Mouse (Mus musculus): ENCODE data around the gene Eif2b1. TPM values are rescaled to one million over a fixed set of nuclear protein-coding genes. Genes with fewer than 3 reads are reported as not detected.
A peak's percentile ranks its signal among the peaks of the same experiment; 100 is the strongest.
"Not testable (repeated sequence)": the region's sequence is repeated elsewhere in the genome, so short reads cannot be mapped to it uniquely, and the experiment has no call there.

The Eif2b1 gene
- total RNA-seq, 2 experiments from 2014 or later, result 15.2 to 21.0 TPM

DNA sequence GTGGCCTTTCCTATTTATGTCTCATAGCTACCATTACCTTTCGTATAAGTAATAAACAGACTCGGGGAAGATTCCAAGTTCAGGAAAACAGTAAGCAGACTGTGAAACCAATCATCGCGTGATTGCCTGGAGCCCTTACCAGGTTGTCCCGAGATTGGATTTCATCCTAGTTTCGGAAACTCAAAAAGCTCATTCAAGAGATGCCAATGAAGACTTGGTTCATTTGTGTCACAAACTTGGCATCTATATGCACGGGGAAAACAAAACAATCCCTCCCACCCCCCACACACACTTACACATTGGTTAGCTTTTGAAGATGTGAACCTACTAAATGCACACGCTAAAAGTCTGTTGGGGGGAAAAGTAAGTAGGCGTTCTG, 26.8 kb downstream of the Eif2b1 start:
- no peak for ATAC-seq (replicated peaks; ENCODE audit: low FRiP score, poor library complexity, severe bottlenecking)

DNA sequence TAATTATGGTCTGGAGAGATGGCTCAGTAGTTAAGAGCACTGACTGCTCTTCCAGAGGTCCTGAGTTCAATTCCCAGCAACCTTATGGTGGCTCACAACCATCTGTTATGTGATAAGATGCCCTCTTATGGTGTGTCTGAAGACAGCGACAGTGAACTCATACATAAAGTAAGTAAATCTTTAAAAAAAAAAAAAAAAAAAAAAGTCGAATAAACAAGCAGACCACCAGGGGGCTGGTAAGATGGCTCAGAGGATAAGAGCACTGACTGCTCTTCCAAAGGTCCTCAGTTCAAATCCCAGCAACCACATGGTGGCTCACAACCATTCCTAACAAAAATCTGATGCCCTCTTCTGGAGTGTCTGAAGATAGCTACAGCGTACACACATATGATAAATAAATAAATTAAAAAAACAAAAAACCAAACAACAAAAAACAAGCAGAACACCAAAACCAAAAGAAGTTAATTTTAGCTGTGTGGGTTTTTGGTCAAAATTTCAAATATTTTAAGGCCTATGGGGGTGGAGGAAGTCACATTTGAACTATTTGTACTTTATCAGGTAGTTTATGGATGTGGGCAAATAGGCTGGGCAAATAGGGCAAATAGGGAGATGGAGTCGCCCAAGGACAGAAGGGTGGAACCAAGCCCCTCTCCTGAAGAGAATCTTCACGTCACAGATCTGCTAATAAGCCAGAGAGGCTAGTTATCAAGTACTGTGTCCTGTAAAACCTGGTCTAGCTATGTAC, 27.4 kb downstream of the Eif2b1 start:
- ATAC-seq (replicated peaks; ENCODE audit: low FRiP score, poor library complexity, severe bottlenecking), result not testable (repeated sequence)

DNA sequence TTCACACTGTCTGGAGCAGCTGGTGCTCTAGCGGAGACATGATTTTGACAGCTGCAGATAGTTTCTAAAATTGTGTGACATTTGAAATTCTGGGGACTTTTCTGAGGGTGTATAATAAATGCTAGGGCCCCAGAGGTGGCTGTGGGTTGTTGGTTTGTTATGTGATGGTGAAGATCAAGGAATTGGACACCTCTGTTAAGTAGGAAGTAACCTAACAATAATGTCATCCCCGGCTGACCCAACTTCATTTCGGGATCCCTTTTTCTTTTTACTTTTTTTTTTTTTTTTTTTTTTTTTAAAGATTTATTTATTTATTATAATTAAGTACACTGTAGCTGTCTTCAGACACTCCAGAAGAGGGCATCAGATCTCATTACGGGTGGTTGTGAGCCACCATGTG, 28.2 kb downstream of the Eif2b1 start:
- ATAC-seq (replicated peaks; ENCODE audit: low FRiP score, poor library complexity, severe bottlenecking), result not testable (repeated sequence)

DNA sequence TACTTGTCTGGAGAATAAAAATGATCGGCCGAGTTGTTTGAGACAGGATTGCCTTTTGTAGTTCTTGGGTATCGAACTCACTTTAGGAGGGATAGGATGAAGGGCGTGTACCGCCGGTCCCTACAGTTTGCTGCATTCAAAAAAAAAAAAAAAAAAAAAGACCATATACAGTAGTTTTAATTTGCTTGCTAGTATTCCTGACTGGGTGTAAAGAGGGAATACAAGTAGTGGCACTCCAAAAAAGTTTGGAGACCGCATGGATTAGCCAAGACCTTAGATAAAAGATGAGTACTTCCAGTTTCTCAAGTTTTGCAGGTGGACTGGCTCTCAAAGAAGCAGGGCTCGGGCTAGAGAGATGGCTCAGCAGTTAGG, 37.3 kb downstream of the Eif2b1 start:
- no peak for ATAC-seq (replicated peaks; ENCODE audit: low FRiP score, poor library complexity, severe bottlenecking)

DNA sequence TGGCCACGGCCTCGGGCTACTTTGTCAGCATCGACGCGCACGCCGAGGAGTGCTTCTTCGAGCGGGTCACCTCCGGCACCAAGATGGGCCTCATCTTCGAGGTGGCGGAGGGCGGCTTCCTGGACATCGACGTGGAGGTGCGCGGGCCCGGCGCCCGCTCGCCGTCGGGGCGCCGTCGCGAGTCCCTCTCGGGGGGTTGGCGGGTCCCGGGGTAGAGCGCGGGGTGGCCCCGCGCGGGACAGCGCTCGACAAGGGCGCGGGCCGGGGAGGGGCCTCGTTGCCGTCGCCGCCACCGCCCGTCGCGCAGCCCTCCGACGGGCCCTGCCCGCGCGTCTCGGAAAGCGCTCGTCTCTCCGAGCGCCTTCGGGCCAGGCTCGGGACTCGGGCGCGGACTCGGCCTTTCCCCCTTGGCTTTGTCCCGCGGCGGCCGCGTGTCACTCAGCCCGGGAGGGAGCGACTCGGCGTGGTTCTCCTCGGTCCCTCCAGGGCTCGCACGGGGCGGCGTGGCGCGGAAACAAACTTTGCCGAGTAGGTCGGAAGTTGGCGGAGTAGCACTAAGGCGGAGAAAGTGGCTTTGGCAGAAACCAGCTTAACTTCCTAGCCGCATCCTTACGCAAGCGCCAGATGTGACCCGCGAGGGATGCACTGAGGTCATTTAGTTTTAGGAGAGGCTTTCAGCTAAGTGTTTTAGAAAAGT, 37.9 kb downstream of the Eif2b1 start:
- peak; percentile 77 for ATAC-seq (replicated peaks; ENCODE audit: low FRiP score, poor library complexity, severe bottlenecking)

DNA sequence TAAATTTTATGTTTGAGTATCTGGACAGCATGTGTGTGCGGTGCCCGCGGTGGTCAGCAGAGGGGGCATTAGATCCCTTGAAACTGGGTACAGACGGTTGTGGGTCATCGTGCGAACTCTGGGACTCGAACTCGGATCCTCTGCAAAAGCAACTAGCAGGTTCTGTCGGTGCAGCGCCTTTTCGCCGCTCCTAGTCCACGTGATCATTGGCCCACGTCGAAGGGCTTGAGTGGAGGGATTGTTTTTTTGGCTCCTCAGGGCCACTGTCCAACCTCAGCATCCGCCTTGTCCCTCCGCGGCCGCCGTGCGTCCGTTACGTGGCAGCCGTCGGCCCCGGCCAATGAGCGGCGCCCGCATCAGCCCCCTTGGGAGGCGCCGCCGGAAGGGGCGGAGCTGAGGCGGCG, 38.5 kb downstream of the Eif2b1 start, which contains the start of gene Tmed2:
Tmed2 (plus strand) TSS at position 313 of the 404 bp plus-strand sequence.
- peak; percentile 98 for ATAC-seq (replicated peaks; ENCODE audit: low FRiP score, poor library complexity, severe bottlenecking)

DNA sequence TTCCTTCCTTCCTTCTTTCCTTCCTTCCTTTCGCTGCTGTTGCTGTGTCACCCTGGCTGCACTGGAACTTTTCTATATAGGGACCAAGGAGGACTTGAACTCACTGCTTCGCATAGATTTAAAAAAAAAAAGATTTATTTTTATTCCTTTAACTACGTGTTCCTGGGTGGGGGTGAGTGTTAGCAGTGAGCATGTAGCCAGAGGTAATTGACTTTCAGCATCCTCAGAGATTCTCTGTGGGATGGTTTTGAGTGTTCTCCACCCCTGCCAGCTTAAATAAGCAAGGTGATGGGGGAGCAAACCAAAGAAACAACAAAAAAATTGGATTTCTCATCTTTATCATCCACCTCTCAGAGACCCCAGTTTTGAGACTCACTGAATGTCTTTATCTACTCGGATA, 39.0 kb downstream of the Eif2b1 start:
- no peak for ATAC-seq (replicated peaks; ENCODE audit: low FRiP score, poor library complexity, severe bottlenecking)

DNA sequence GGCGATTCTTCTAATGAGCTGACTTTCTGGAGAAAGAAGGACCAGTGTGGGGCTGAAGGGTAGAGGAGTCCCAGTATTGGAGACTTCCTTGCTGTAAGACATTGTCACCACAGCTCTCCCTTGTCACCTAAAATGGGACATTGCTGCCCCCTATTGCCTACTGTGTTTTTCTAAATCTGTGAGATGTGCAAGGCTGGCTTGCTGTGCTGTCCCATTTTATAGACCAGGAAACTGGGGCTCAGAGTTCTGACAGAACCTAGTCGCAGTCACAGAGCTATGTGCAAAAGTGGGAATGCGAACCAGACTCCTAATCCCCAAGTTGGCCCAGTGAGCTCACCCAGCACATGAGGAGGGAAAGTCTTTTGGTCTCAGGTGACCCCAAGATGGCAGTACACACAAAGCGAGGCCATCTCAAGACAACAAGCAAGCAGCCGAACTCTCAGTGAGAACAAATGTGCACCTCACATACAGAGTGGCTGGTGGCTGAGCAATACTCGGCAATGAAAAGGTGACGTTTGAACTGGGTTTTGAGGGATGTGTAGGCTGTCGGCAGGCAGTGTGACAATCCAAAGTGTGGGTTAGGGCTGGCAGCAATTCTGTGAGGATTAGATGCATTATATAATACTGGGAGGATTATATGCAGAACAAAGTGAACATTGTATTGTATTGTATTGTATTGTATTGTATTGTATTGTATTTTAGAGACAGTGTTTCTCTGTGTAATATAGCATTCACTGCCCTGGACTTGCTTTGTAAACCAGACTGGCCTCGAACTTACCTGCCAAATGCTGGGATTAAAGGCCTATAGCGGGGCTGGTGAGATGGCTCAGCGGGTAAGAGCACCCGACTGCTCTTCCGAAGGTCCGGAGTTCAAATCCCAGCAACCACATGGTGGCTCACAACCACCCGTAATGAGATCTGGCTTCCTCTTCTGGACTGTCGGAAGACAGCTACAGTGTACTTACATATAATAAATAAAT, 39.8 kb downstream of the Eif2b1 start:
- ATAC-seq (replicated peaks; ENCODE audit: low FRiP score, poor library complexity, severe bottlenecking), result no peak

DNA sequence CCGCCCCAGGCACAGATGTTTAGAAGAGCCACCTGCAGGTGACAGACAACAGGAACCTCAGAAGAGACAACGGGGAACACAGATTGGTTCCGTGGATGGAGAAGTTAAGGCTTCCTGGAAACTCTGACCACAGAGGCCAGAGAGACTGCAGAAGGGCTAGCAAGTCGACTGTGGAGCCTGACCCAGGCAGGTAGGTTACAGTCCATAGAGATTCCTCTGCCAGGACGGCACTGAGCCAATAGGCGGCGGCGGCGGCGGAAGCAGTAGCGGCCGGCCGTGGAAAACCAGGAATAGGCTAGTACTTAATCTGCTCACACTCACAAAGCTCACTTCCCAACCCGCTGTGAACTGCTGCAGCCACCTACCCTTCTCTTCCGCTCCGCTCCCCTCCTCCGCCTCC, 42.2 kb downstream of the Eif2b1 start:
- ATAC-seq (replicated peaks; ENCODE audit: low FRiP score, poor library complexity, severe bottlenecking), result no peak

DNA sequence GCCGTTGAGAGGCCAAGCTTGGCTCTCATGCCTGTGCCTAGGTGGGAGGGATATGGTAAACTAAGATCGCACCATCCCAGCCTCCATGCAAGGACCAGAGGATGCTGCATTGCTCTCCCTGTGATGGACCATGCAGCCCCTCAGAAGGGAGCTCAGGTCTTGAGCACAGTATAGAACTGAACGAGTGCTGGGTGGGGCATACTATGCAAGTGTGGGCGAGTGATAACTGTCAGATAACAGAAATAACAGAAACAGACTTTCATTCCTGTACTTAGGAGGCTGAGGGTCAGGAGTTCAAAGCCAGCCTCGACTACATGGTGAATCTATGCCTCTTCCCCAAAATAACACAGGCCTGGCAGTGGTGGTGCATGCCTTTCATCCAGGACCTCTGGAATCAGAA, 43.9 kb downstream of the Eif2b1 start:
- no peak for ATAC-seq (replicated peaks; ENCODE audit: low FRiP score, poor library complexity, severe bottlenecking)

DNA sequence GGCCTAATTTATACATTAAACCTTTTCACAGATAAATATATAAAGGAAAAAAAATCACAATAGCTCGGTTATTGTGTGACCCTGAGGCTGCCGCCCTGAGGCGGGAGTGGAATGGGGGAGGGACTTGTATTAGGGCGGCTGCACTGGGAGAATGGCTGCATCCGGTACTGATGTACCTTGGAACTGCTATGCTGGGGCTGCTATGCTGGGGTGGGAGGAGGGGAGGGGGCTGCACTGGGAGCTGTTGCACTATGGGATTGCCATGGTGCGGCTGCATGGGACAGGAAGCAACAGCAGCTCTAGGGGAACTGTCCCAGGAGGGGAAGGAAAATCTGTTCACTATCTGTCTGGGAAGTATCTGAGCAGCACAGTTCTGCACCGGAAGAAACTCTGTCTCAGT, 46.5 kb downstream of the Eif2b1 start:
- ATAC-seq (replicated peaks; ENCODE audit: low FRiP score, poor library complexity, severe bottlenecking), result no peak

DNA sequence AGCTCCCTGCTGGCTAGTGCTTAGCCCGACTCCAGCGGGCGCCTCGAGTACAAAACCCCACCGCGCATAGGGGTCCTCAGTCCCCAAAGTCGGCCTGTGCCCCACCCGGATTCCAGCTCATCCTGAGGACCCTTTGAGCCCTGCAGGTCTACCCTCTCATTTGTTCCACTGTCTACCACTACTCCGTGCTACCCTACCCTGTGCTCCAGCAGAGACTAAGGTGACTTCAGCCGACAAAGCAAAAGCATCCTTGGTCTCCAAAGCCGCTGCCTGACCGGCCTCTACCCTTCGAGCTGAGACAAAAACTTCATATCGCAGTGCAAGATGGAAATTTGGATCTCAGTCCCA, 47.4 kb downstream of the Eif2b1 start:
- ATAC-seq (replicated peaks; ENCODE audit: low FRiP score, poor library complexity, severe bottlenecking), result no peak

DNA sequence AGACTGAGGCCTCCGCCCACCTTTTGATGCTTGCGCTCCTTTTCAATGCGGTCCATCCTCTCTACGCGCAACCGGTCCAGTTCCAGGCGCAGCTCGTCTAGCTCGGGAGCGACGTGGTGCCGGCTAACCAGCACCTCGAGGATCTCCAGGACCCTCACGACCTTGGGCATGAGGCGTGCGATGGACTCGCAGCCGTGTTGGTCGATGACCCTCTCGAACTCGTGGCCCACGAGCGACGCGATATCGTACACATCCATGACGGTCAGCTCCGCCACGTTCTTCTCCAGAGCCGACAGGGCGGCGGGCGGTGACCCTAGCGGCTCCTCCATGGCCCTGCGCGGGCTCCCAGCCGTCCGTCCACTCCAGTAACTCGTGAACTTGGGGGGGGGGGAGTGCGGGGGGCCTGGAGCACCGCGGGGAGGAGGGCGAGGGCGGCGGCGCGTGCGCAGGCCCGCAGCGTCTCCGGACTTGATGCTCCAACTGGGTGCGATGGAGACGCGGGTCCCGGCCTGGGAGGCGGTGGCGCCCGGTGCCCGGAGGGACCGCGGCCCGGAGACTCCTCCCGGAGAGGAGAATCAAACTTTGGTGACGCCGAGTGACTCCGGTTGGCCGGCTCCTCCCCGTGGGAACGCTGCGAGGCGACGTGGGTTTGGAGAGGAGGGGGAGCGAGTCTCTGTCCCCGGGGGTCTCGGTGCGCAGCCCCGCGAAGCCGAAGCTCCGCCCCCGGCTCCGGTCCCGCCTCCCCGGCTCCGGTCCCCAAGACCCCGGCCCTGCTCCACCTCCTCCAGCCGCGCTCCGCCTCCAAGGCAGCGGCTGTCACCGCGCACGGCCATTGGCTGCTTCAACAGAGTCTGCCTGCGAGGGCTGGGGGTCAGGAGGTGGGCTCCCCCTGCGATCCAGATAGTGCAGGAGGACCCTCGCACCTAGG, 48.0 kb downstream of the Eif2b1 start, which contains the start of gene Rilpl1:
Rilpl1 (minus strand) TSS at position 737 of the 928 bp plus-strand sequence.
- no peak for ATAC-seq (replicated peaks; ENCODE audit: low FRiP score, poor library complexity, severe bottlenecking)

DNA sequence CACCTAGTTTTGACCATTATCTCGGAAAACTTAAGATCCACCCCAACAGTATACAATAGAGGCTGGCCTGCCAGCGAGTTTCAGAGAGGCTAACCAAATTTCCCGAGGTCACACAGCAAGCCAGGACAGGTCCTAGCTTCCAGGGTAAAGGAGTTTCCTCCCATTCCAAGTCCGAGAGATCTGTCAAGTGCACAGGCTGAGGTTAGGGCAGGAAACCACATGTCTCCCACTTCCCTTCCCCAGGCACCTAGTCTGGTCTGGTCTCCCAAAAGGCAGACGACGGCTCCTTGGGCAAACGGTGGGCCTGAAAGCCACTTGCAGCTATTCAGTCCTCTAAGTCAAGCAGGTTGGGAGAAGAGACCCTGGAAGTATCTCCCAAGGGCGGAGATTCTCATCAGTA, 49.2 kb downstream of the Eif2b1 start:
- ATAC-seq (replicated peaks; ENCODE audit: low FRiP score, poor library complexity, severe bottlenecking), result no peak

DNA sequence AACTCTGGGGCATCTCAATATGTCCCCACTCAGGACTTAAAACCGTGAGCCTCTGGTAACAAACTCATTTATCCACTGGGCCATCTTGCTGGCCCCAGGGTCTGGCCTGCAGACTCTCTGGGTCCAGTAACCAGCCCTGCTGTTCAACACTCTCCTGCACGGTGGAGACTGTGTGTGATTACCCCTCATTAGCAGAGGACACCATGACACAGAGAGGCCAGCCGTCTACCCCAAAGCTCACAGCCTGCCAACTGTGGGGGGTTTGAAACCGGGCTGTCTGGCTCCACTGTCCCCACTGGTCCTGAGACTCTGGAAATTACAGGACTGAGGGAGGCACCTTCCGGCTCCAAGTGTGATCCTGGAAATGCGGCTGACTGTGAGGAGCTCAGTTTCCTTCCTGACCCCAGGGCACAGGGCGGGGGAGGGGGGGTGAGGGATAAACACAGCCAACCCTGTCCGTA, 49.7 kb downstream of the Eif2b1 start:
- ATAC-seq (replicated peaks; ENCODE audit: low FRiP score, poor library complexity, severe bottlenecking), result no peak

DNA sequence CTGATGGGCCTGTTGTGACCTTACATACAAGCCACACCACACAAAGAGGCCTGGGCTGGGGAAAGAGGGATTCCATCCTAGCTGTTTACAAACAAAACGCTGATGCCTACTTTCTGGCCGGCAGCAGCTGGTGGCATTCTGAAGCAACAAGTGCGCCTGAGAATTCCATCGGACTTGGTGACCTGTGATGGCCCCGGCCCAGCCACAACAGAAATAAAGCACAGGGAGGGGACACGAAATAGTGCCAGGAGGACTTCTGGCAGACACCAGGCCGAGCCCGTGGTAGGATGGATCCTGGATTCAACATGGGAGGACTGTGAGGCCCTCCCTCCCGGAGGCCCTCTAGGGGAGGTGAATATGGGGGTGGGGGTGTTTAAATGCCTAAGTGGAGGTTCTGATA, 50.1 kb downstream of the Eif2b1 start:
- ATAC-seq (replicated peaks; ENCODE audit: low FRiP score, poor library complexity, severe bottlenecking), result no peak

DNA sequence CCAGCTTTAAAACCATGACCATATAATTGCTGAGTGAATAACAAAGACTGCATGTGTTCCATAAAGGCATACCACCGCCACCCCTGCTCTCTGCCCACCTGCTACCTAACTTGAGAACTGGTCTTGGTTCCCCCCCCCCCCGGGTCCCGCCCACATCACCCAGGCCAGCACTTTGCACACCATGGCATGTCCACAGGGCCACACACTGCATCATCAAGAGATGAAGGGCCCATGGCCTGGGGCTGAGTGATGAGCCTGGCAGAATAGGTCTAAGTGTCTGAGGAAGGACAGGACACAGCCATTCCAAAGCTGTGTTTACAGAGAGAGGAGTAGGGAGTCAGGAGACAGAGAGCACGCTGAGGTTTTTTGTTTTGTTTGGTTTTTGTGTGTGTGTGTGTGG, 50.6 kb downstream of the Eif2b1 start:
- no peak for ATAC-seq (replicated peaks; ENCODE audit: low FRiP score, poor library complexity, severe bottlenecking)

DNA sequence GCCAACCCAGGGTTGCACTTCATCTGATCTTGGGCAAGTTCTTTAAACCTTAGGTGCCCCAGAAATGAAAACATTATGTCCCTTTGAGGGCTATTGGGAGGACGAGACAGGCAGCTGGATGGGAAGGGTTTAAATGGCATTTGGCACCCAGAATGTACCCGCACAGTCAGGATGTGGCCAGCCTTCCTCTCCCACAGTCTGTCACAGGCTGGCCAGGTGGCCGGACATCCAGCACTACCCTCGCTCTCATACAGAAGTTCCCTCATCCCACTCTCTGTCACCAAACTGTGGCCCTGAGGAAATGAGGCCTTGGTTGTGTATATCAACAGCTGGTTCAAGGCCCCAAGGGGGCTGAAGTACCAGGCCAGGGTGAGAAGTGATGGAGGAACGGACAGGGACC, 54.0 kb downstream of the Eif2b1 start:
- ATAC-seq (replicated peaks; ENCODE audit: low FRiP score, poor library complexity, severe bottlenecking), result no peak

DNA sequence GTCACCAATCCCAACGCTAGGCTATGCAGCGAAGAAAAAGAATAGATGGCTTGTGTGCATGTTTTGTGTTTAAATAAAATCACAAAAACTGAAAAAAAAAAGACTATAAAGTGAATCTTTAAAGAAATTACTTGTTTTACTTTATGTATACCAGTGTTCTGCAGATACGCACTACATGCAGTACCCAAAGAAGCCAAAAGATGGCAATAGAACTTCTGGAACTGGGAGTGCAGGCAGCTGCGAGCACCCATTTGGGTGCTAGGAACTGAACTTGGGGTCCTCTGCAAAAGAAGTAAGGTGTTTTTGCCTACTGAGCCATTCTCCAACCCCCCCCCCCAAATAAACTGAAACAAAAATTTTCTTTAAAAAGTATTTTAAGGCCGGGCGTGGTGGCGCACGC, 55.9 kb downstream of the Eif2b1 start:
- peak; percentile 58; the same call in 1 of the 2 replicates for ATAC-seq (replicated peaks; ENCODE audit: low FRiP score, poor library complexity, severe bottlenecking)
